Mouse (Mus musculus) adrenal gland (tissue): ENCODE data around the gene Krtcap2.

Source experiments
- intact Hi-C: fragments of 180-260 bp; cut with DNase I; formaldehyde crosslinking; loops from one replicate; pipeline ENCODE4 v1.15.1; 2025

Gene Krtcap2

DNA sequence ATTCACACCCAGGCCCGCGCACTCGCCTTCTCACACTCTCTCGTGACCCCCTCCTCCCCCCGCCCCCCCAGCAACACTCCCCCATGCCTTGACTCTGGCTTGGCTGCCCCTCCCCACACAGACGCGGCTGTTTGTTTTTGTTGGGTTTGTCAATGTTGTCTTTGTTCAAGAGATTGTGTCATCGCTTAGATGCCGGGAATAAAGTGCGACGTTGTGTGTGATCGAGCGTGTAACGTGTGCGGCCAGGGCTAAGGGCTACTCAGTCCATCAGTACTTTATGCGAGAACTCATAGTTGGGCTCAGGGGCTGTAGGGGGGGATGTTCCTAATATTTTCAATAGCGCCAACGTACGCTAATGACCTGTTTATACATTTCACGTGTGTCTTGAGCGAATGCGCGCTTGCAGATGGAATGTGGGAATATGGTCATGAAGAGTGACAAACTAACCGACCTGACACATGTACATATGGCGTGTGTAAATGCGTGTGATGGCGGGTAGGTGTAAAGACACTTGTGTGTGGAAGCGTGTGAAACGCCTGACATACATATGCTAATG lies 34.4 kb downstream of the Krtcap2 start:
- intact Hi-C loops: no loop called here

DNA sequence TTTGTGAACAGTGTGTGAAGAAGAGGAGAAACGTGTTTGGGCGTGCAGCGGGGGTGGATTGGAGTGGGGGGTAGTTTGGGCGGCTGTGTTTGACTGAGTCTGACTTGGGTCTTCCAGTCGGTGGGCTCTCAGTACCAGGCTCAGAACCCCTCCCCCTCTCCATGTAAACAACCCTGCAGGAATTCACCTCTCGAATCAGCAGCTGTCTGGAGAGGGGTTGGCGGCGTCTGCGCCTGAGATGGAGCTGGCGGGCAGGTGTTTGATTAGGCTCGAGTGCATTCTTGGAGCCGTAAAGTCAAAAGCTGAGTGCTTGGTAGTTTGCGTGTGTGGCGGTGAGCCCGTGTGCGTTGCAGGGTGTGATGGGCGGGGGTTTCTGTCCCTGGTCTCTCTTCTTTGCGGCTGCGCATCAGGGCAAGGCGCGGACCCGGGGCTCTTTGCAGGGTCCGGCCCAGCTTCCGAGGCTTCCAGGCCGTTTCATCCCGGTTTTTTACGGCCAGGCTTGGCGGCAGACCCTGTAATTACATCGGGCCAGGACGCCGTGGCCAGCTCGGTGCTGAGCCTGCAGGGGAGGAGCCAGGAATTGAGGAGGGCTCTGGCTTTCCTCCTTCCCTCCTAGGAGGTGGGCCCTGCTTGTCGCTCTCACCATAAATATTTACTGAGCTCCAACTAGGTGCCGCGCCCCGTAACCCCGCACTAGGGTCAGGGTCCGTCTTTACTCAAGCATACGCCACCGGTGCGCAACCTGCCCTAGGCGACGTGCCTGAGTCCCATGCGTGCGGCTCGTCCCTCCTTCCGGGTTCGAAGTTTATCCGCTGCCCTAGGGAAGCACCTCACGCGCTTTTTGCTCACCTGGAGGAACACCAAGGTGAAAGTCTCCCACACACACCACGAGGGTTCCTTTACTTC lies 35.1 kb downstream of the Krtcap2 start, which contains the start of gene Efna1:
TSS of gene Efna1 (minus strand) at position 537 of the 906 bp plus-strand sequence.
- intact Hi-C loops: no loop called here

GRCm38 (mm10) chr3:89281579-89282290 lies 36.0 kb downstream of the Krtcap2 start:
- intact Hi-C loops: loop anchor here (1.0 kb wide), 1 partner anchor 31 kb away; no protein-coding TSS in a partner anchor

DNA sequence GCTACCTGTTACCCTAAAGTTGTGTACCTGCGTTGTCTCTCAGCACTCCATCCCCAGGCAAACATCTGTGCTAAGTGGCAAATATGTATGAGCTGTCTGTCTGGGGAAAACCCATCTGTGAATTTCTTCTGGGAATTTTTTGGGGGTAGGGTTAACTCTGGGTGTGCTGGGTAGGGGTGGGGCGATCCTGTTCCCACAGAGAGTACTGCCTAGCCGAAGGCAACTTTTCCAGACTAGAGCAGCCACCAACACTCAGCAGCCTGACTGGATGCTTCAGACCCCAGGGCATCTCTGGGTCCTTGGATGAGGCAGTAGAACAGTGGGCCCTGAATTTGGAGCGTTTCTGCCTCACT lies 36.5 kb downstream of the Krtcap2 start:
- intact Hi-C loops: loop anchor here (1.0 kb wide), 1 partner anchor 32 kb away; no protein-coding TSS in a partner anchor

- intact Hi-C loops: no loop called here
Observed at GRCm38 (mm10) chr3:89284261-89284660, 38.5 kb downstream of the Krtcap2 start.

- intact Hi-C loops: no loop called here
Observed at GRCm38 (mm10) chr3:89285526-89285925, 39.8 kb downstream of the Krtcap2 start.

GRCm38 (mm10) chr3:89287286-89287685 lies 41.5 kb downstream of the Krtcap2 start:
- intact Hi-C loops: no loop called here

- intact Hi-C loops: no loop called here
Observed at GRCm38 (mm10) chr3:89288503-89288928, 42.8 kb downstream of the Krtcap2 start.

- intact Hi-C loops: no loop called here
Observed at GRCm38 (mm10) chr3:89291874-89292273, 46.1 kb downstream of the Krtcap2 start.

DNA sequence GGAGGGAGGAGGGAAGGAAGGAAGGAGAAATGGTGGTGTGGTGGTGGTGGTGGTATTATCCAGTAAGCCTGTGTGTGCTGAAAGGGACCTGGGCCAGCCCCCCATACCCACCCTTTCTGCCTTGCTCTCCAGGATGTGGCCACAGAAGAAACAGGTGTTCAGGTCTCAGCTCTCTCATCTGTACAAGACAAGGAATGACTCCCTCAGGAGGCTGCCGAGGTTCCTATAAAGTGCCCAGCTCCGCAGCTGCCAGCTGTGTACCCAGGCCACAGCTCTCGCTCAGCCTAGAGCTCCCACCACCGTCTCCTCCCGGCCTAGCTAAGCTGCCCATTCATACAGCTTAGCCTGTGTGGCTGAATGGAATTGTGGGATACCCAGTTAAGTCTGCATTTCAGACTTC lies 46.5 kb downstream of the Krtcap2 start:
- intact Hi-C loops: no loop called here

GRCm38 (mm10) chr3:89293247-89293918 lies 47.6 kb downstream of the Krtcap2 start:
- intact Hi-C loops: no loop called here

- intact Hi-C loops: no loop called here
Observed at GRCm38 (mm10) chr3:89294195-89294594, 48.4 kb downstream of the Krtcap2 start.

DNA sequence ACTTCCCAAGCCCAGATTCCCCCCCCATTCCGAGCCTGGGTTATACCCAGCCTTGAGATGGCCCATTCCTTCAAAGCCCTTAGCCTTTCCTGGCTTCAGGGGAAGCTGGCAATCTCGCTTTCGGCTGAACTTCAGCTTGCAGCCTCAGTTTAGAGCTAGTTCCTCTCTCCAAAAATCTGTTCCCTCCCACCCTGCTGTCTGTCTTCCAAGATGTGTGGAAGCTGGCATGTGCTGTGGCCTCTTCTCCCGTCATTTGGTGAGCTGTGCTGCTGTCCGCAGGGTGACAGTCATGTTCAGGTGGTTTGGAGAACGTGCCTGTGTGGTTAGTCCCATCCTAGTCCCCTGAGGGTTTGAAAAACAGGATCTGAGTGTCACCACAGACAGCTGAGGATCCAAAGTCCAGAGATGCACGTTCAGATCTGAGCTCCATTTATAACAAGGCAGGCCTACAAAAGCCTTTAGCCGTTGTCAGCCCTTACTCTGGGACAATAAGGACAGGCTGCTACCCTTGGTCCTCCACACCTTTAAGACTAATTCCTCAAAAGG lies 50.0 kb downstream of the Krtcap2 start:
- intact Hi-C loops: no loop called here

DNA sequence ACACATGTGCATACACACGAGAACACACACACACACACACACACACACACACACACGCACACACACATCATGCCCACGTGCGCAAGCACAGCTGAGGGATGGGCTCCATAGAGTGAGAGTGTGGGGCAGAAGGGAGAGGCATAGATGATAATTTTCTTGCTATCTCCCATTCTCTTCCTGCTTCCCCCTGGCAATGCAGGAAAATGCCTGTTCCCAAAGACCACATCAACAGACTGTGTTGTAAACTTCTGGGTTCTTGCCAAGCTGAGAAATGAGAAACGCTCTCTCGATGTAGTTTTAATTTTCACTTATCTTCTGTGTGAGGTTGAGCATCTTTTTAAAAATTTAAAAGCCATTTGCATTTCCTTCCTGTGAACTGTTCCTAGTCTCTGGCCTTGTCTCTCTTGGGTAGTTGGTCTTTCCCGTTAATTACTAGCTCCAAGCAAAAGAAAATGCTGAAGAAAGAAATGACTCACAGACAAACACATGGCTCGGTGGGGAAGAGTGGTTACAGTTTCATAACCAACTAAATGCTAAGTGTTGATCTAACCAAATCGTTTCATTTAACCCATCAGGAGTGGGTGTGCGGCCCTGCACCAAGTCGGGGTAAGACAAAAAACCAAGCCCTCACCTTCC lies 51.1 kb downstream of the Krtcap2 start:
- intact Hi-C loops: no loop called here

DNA sequence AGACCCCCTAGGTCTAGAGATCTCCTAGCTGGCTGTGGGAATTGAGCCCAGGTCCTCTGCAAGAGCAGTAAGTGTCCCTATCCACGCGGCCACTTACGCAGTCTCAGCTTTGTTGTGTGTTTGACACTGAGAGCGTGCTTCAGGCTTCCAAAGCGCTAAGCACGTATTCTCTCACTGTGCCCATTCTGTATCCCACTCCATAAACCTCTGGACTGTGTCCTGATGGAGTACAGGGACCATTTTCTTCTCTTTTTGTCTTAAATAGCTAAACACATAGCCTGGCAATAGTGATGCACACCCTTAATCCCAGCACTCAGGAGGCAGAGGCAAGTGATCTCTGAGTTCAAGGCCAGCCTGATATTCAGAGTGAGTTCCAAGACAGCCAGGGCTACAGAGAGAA lies 53.1 kb downstream of the Krtcap2 start:
- intact Hi-C loops: no loop called here

GRCm38 (mm10) chr3:89299499-89299898 lies 53.7 kb downstream of the Krtcap2 start:
- intact Hi-C loops: no loop called here
